Mouse (Mus musculus) kidney, embryonic 14.5 days (tissue): ENCODE measurements around the gene Mrgpre. TPM values are rescaled to one million over a fixed set of nuclear protein-coding genes. Genes with fewer than 3 reads are reported as not detected.

Experiments used
- ATAC-seq: fragments of 200-750 bp; cut with Nextera tagmentation; 2 replicates; pipeline ENCODE4 v1.8.0; 2017; ENCODE audit warnings: moderate number of reproducible peaks, mild to moderate bottlenecking, moderate TSS enrichment, moderate library complexity; ENCODE audit not compliant: low FRiP score, low TSS enrichment
- H3K27ac ChIP-seq: fragments of 300-500 bp; sonication (generic); 2 replicates; pipeline ENCODE4 v1.5.1; 2014; ENCODE audit warnings: low read depth, mild to moderate bottlenecking, low read length, moderate library complexity, mixed read lengths
- H3K27me3 ChIP-seq: fragments of 300-500 bp; sonication (generic); 2 replicates; pipeline ENCODE4 v1.6.1; 2014; ENCODE audit warnings: mild to moderate bottlenecking, low read length; ENCODE audit not compliant: control insufficient read depth, insufficient read depth
- H3K36me3 ChIP-seq: fragments of 300-500 bp; sonication (generic); 2 replicates; pipeline ENCODE4 v1.6.1; 2014; ENCODE audit warnings: low read length, mixed read lengths; ENCODE audit not compliant: control insufficient read depth, insufficient read depth
- H3K4me1 ChIP-seq: fragments of 300-500 bp; sonication (generic); 2 replicates; pipeline ENCODE4 v1.6.1; 2014; ENCODE audit warnings: low read length, mixed read lengths; ENCODE audit not compliant: control insufficient read depth, insufficient read depth
- H3K4me2 ChIP-seq: fragments of 300-500 bp; sonication (generic); replicated peaks from 2 replicates; pipeline ENCODE4 v1.6.1; 2014; ENCODE audit warnings: low read depth, mild to moderate bottlenecking, low read length
- H3K4me3 ChIP-seq: fragments of 300-500 bp; sonication (generic); 2 replicates; pipeline ENCODE4 v1.5.1; 2014; ENCODE audit warnings: mild to moderate bottlenecking, low read length
- H3K9ac ChIP-seq: fragments of 300-500 bp; sonication (generic); 2 replicates; pipeline ENCODE4 v1.6.1; 2014; ENCODE audit warnings: low read depth, mild to moderate bottlenecking, low read length, moderate library complexity
- H3K9me3 ChIP-seq: fragments of 300-500 bp; sonication (generic); 2 replicates; pipeline ENCODE4 v1.6.1; 2016; ENCODE audit warnings: low read length; ENCODE audit not compliant: control insufficient read depth
- WGBS: fragments of 180-500 bp; shearing (Covaris S2); extraction: QIAGEN DNeasy Blood & Tissue Kit; methylation state at CpG from one replicate; pipeline ENCODE4 v1.1.7; 2014; 5-methylcytosine and 5-hydroxymethylcytosine counted together
- polyA plus RNA-seq: library from polyadenylated mRNA; unstranded; fragments of >200 nt; fragmentation: Nextera tagmentation; extraction: Ambion mirVana; gene quantifications from 2 replicates; pipeline ENCODE4 v1.2.1, GENCODE M21; 2014

Gene Mrgpre
- polyA plus RNA-seq, 1 experiment from 2014 or later: 1.8 TPM

DNA sequence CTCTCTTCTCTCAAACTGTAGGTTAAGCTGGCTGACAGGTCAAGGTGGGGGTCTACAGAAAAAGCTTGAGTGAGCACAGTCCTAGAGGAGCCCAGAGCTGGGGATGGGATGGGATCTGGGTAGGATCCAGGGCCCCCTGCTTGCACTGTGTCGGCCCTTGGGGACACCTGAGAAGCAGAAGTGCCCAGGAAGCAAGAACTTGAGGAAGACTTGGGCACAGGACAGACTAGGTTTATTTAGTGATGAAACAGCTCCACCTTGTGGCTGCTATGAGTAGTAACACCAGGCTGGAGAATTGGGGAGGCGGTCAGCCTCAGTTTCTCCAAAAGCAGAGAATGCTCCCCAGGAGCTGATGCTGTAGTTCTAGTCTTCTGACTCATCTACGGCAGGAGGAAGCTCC, 20.5 kb downstream of the Mrgpre start:
- H3K27ac ChIP-seq: no peak overlapping the region
- no peaks in the 10 kb centered on the region for H3K4me1 ChIP-seq
- no peak overlapping the region for H3K4me3 ChIP-seq
- 0 out of 2 replicates have a peak, but pooled peaks have one; percentile 72 for ATAC-seq
- no peak overlapping the region for H3K4me2 ChIP-seq
- H3K9ac ChIP-seq: no peak overlapping the region
- WGBS: 18% methylated on average over 3 of the region's 3 CpGs
- peaks cover 11% of the 10 kb centered on the region; the same call in 1 of the 2 replicates for H3K27me3 ChIP-seq
- no peaks in the 10 kb centered on the region for H3K36me3 ChIP-seq
- H3K9me3 ChIP-seq: no peaks in the 10 kb centered on the region

DNA sequence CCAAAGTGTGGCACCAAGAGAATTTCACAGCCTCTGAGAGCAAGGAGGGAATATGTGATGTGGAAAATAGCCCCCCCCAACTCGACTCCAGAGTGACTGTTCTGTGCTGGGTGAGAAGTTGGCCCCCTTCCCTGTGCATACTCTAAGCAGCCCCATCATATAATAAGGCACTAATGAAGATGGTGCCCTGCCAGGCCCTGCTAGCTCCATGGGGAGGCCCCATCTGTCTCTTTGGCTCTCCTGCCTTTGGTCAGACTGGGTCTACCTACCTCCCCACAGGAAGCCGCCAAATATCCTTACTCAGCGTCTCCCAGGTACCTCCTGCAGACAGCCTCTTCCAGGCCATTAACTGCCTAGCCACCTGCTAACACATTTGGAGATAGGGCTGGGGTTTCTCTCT, 25.3 kb downstream of the Mrgpre start:
- H3K36me3 ChIP-seq: no peaks in the 10 kb centered on the region
- no peak overlapping the region for H3K4me3 ChIP-seq
- no peaks in the 10 kb centered on the region for H3K9me3 ChIP-seq
- H3K4me2 ChIP-seq: no peak overlapping the region
- no peak overlapping the region for H3K9ac ChIP-seq
- 0 out of 2 replicates have a peak, but pooled peaks cover 4% of the 10 kb centered on the region for H3K4me1 ChIP-seq
- no peak overlapping the region for H3K27ac ChIP-seq
- 54% methylated on average over 3 of the region's 3 CpGs for whole genome bisulfite sequencing
- H3K27me3 ChIP-seq: peaks cover 10% of the 10 kb centered on the region
- ATAC-seq: no peak

DNA sequence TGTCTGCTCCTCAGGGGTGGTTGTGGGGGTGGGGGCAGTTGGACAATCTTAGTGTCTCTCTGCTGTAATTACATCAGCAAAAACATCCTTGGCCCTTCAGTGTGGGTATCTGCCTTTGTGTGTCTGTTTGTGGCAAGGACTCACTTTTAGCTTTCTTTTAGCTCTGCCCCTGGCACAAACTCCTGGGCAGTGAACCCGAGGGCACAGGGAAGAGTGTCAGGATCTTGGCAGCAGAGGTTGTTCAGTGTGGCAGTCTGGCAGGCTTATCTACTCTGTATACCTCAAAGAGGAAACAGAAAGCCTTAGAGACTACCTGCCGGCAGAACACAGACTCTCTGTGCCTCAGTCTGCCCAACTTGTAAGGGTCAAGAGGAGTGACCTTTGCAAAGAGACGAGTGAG, 26.6 kb downstream of the Mrgpre start:
- Histone ChIP-seq H3K4me1 (0 out of 2 replicates have a peak, but pooled peaks cover 4% of the 10 kb centered on the region), H3K4me2 (no peak overlapping the region; the same call in 1 of the 2 replicates), H3K9ac (no peak overlapping the region), H3K9me3 (no peaks in the 10 kb centered on the region), H3K4me3 (no peak overlapping the region), H3K27ac (no peak overlapping the region), H3K36me3 (no peaks in the 10 kb centered on the region), H3K27me3 (peaks cover 10% of the 10 kb centered on the region)
- ATAC-seq: no peak
- WGBS: 72% methylated on average over 3 of the region's 3 CpGs

DNA sequence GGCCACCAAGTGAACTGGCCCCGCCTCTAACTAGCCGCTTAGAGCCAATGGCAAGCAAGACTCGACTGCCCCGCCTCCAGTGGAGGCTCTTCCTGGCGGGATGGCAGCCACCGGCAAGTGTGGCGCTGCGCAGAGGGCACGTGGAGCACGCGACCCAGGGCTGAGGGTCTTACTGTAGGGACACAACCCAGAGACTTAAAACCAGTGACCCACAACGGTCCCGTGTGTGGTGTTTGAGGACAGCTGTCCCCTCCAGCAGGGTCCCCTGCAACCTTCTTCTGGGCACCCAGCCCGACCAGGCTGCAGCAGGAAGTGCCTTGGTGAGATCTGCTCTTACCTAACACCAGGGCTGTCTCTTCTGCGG, 27.3 kb downstream of the Mrgpre start:
- Histone ChIP-seq H3K9me3 (no peaks in the 10 kb centered on the region), H3K4me2 (peak overlapping the region; percentile 69), H3K4me3 (peak overlapping the region; percentile 30), H3K4me1 (0 out of 2 replicates have a peak, but pooled peaks cover 4% of the 10 kb centered on the region), H3K27ac (no peak overlapping the region), H3K27me3 (peaks cover 7% of the 10 kb centered on the region), H3K36me3 (no peaks in the 10 kb centered on the region), H3K9ac (peak overlapping the region; percentile 20; the same call in 1 of the 2 replicates)
- 2% methylated on average over 15 of the region's 15 CpGs for WGBS
- ATAC-seq: peak; percentile 87

DNA sequence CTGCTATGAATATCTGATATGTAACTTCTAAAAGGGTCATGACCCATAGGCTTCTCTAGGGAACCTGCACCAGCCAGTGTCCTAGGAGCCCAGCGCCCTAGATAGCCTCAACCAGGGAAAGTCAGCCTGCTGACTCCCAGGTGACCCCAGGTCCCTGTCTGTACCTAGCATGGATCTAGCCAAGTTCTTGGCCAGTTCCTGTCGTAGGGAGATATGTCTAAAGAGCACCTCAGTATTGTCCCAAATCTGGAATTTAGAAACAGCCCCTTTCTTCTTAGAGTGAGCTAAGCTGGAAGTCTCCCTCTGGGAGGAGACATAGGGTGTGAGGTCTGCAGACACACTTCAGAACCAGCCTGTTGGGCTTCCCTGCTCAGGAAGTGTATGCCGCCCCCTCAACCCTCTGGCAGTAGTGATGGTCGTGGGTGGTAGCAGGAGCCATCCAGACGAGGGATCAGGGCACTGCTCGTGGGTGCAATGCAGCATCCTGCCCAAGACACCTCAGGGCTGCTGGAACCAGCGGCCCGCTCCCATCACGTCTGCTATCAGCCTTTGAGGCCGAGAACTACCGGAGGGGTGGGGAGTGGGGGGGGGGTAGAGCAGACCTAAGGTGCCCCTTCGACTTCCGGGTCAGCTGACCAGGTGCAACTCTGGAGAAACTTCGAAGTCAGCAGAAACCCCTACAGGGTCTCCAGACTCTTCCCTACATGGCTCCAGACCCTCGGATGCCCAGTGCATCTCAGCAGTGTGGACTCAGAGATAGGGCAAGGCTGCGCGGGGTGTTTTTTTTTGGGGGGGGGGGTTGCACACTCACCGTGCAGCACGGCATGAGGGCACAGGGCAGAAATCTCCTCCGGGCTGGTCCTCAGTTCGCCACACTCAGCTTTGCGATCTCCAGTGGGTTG, 27.9 kb downstream of the Mrgpre start, which contains the start of gene Osbpl5:
Osbpl5 (minus strand) TSS at position 861 of the 902 bp plus-strand sequence.
- 24% methylated on average over 22 of the region's 22 CpGs for WGBS
- peak within 1 kb of the TSS; percentile 69 for H3K4me2 ChIP-seq
- H3K36me3 ChIP-seq: no peaks in the 10 kb centered on the region
- peak within 1 kb of the TSS; percentile 30 for H3K4me3 ChIP-seq
- peak within 1 kb of the TSS; percentile 20; the same call in 1 of the 2 replicates for H3K9ac ChIP-seq
- 0 out of 2 replicates have a peak, but pooled peaks cover 4% of the 10 kb centered on the region for H3K4me1 ChIP-seq
- no peak within 1 kb of the TSS for H3K27ac ChIP-seq
- ATAC-seq: peak; percentile 13
- H3K9me3 ChIP-seq: no peaks in the 10 kb centered on the region
- peaks cover 7% of the 10 kb centered on the region for H3K27me3 ChIP-seq

DNA sequence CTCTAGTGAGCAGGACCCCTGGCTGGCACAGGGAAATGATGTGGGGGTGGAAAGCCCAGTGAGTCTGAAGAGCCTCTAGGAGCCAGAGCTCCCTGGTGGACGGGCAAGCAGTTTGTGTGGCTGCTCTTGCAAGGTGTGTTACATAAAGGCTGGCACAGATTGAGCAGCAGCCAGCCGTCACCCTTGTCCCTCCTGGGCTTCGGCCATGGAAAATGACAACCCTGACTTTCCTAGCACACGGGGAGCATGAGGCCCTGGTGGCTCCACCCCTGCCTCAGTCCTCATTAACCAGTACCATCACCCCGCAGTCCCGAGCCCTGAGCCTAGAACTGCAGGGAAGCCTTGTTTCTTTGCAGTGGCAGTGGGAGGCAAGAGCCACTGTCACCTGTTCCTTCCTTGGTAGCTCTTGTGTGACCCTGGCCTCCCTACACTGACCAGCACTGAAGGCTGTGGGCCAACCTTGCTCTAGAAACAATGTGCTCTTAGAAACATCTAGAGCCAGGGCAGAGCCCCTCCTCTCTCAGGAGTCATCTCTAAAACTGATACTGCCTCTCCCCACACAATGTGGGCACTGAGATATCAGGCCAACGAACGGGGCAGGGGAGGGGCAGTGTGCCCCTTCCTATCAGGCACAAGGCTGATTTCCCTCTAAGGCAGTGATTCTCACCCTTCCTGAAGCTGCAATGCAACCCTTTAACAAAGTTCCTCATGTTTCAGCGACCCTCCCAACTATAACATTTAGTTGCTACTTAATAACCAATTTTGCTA, 28.8 kb downstream of the Mrgpre start:
- 78% methylated on average over 9 of the region's 9 CpGs for WGBS
- no peak for ATAC-seq
- H3K27me3 ChIP-seq: peaks cover 7% of the 10 kb centered on the region
- H3K4me3 ChIP-seq: no peak overlapping the region
- H3K4me1 ChIP-seq: 0 out of 2 replicates have a peak, but pooled peaks cover 4% of the 10 kb centered on the region
- H3K9me3 ChIP-seq: no peaks in the 10 kb centered on the region
- no peaks in the 10 kb centered on the region for H3K36me3 ChIP-seq
- no peak overlapping the region for H3K9ac ChIP-seq
- no peak overlapping the region for H3K4me2 ChIP-seq
- no peak overlapping the region for H3K27ac ChIP-seq

DNA sequence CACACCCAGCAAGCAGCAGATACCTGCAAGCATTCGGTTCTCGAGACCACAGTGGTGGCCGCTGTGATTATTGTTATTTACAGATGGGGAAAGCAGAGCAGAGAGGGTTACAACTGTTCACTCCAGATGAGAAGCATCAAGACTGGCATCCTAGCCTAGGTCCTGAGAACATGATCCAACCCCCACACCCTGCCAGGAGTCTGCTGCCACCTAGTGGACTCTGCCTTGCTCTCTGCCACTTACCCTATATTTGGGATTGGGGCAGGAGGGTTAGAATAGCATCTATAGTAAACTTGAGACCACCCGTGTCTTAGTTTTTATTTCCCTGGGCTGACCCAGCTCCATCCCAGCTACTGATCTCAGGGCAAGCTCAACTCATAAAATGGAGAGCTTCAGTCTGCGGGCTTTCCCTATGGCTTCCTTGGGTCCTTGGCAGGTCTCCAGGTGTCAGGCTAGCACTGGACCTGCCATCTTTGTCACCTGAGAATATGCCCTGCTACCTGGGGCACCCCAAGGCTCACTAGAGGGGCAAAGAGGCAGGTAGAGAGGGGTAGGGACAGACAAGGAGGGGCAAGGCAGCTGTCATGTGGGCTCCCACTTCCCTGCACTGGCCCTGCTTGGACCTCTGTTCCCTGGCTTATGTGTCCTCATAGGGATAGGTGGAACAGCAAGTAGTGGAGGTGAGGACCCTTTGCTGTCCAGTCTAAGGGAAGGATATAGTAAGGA, 30.1 kb downstream of the Mrgpre start:
- no peak for ATAC-seq
- 41% methylated on average over 5 of the region's 5 CpGs for WGBS
- no peak overlapping the region for H3K4me2 ChIP-seq
- peaks cover 7% of the 10 kb centered on the region for H3K27me3 ChIP-seq
- no peak overlapping the region for H3K27ac ChIP-seq
- H3K4me1 ChIP-seq: 0 out of 2 replicates have a peak, but pooled peaks cover 4% of the 10 kb centered on the region
- no peak overlapping the region for H3K9ac ChIP-seq
- H3K9me3 ChIP-seq: no peaks in the 10 kb centered on the region
- no peak overlapping the region for H3K4me3 ChIP-seq
- H3K36me3 ChIP-seq: no peaks in the 10 kb centered on the region

DNA sequence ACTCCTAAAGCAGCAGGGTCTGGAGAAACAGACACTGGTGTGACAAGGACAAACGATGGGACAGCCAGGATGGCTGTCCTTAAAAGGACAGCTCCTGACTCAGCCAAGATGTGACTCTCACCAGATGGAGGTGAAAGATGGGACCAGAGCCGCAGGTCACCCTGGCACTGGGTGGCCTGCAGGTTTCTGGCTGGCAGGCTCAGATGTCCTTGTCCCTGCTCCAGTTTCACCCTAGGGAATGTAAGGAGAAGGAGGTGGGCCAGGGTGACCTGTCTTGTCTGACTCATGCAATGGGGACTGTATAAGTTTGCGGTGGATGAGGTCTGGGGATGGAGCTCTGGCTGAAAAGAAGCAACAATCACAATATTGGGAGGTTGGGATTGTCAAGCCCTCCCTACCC, 31.7 kb downstream of the Mrgpre start:
- Histone ChIP-seq H3K36me3 (no peaks in the 10 kb centered on the region), H3K27me3 (peaks cover 7% of the 10 kb centered on the region), H3K4me3 (no peak overlapping the region), H3K4me2 (no peak overlapping the region), H3K9me3 (no peaks in the 10 kb centered on the region), H3K27ac (no peak overlapping the region), H3K4me1 (0 out of 2 replicates have a peak, but pooled peaks cover 4% of the 10 kb centered on the region), H3K9ac (no peak overlapping the region)
- WGBS: 63% methylated on average over 3 of the region's 3 CpGs
- ATAC-seq: no peak
